Mouse (Mus musculus) midbrain, embryonic 14.5 days (tissue): ENCODE data around the gene Oit1. TPM values are rescaled to one million over a fixed set of nuclear protein-coding genes. Genes with fewer than 3 reads are reported as not detected.

Experiments
- ATAC-seq: fragments of 200-750 bp; cut with Nextera tagmentation; 2 replicates; pipeline ENCODE4 v1.8.0; 2017; ENCODE audit warnings: moderate number of reproducible peaks, moderate library complexity; ENCODE audit not compliant: low FRiP score, low TSS enrichment
- DNase-seq: peaks from one replicate; pipeline ENCODE4 v3.0.0-alpha.2; 2015
- H3K27ac ChIP-seq: fragments of 300-500 bp; sonication (generic); replicated peaks from 2 replicates; pipeline ENCODE4 v1.5.1; 2014; ENCODE audit warnings: mild to moderate bottlenecking, low read depth, low read length, moderate library complexity
- H3K27me3 ChIP-seq: fragments of 300-500 bp; sonication (generic); 2 replicates; pipeline ENCODE4 v1.6.1; 2014; ENCODE audit warnings: low read length, control low read depth, mixed read lengths; ENCODE audit not compliant: control insufficient read depth, insufficient read depth
- H3K36me3 ChIP-seq: fragments of 300-500 bp; sonication (generic); 2 replicates; pipeline ENCODE4 v1.6.1; 2014; ENCODE audit warnings: low read length, control low read depth; ENCODE audit not compliant: control insufficient read depth, insufficient read depth
- H3K4me1 ChIP-seq: fragments of 300-500 bp; sonication (generic); 2 replicates; pipeline ENCODE4 v1.6.1; 2014; ENCODE audit warnings: mild to moderate bottlenecking, antibody characterized with exemption, low read length, control low read depth; ENCODE audit not compliant: control insufficient read depth, insufficient read depth
- H3K4me2 ChIP-seq: fragments of 300-500 bp; sonication (generic); 2 replicates; pipeline ENCODE4 v1.6.1; 2014; ENCODE audit warnings: mild to moderate bottlenecking, low read length, moderate library complexity
- H3K4me3 ChIP-seq: fragments of 300-500 bp; sonication (generic); replicated peaks from 2 replicates; pipeline ENCODE4 v1.5.1; 2014; ENCODE audit warnings: low read depth, low read length
- H3K9ac ChIP-seq: fragments of 300-500 bp; sonication (generic); replicated peaks from 2 replicates; pipeline ENCODE4 v1.6.1; 2014; ENCODE audit warnings: mild to moderate bottlenecking, low read length, moderate library complexity
- H3K9me3 ChIP-seq: fragments of 300-500 bp; sonication (generic); 2 replicates; pipeline ENCODE4 v1.6.1; 2016; ENCODE audit warnings: low read length, control low read depth, mixed read lengths; ENCODE audit not compliant: control insufficient read depth
- WGBS: fragments of 180-500 bp; shearing (Covaris S2); extraction: QIAGEN DNeasy Blood & Tissue Kit; methylation state at CpG from one replicate; pipeline ENCODE4 v1.1.7; 2014; 5-methylcytosine and 5-hydroxymethylcytosine counted together
- polyA plus RNA-seq: library from polyadenylated mRNA; unstranded; fragments of >200 nt; fragmentation: Nextera tagmentation; extraction: Ambion mirVana; gene quantifications from 2 replicates; pipeline ENCODE4 v1.2.1, GENCODE M21; 2014

Gene Oit1
- 0.18 TPM in 1 of 2 replicates, not detected in the other for polyA plus RNA-seq

- no peak for DNase-seq
- Histone ChIP-seq H3K27me3 (no peaks in the 10 kb centered on the region), H3K9ac (no peak within 1 kb of the TSS), H3K27ac (no peak within 1 kb of the TSS), H3K4me1 (no peaks in the 10 kb centered on the region), H3K4me3 (no peak within 1 kb of the TSS), H3K4me2 (no peak within 1 kb of the TSS), H3K9me3 (no peaks in the 10 kb centered on the region), H3K36me3 (no peaks in the 10 kb centered on the region)
- ATAC-seq = no peak
- 54% methylated on average over 8 of the region's 8 CpGs for WGBS
These were observed at the start of gene Oit1 for GRCm38 (mm10) chr14:8378685-8379313. Oit1 (minus strand) TSS chr14:8378754.

GRCm38 (mm10) chr14:8422833-8423232 is 44.3 kb upstream of the Oit1 start:
- ATAC-seq (no peak), DNase-seq (peak; percentile 54)
- Histone ChIP-seq H3K4me2 (no peak overlapping the region), H3K9me3 (no peaks in the 10 kb centered on the region), H3K27me3 (no peaks in the 10 kb centered on the region), H3K27ac (no peak overlapping the region), H3K9ac (no peak overlapping the region), H3K36me3 (no peaks in the 10 kb centered on the region), H3K4me1 (peaks cover 11% of the 10 kb centered on the region; the same call in 1 of the 2 replicates), H3K4me3 (no peak overlapping the region)
- WGBS = 50% methylated on average over 3 of the region's 3 CpGs

GRCm38 (mm10) chr14:8421199-8421787 is 42.7 kb upstream of the Oit1 start:
- no peak for ATAC-seq
- Histone ChIP-seq H3K4me1 (peaks cover 11% of the 10 kb centered on the region; the same call in 1 of the 2 replicates), H3K27ac (no peak overlapping the region), H3K4me2 (0 out of 2 replicates have a peak overlapping the region, but pooled peaks have one; percentile 3), H3K27me3 (no peaks in the 10 kb centered on the region), H3K4me3 (no peak overlapping the region), H3K9me3 (no peaks in the 10 kb centered on the region), H3K9ac (no peak overlapping the region), H3K36me3 (no peaks in the 10 kb centered on the region)
- DNase-seq = peak; percentile 22
- WGBS = 24% methylated on average over 10 of the region's 10 CpGs

- WGBS = 66% methylated on average over 3 of the region's 3 CpGs
- ATAC-seq (no peak), DNase-seq (no peak)
- no peaks in the 10 kb centered on the region for H3K27me3 ChIP-seq
- H3K4me2 ChIP-seq = no peak overlapping the region
- H3K4me3 ChIP-seq = no peak overlapping the region
- H3K9me3 ChIP-seq = no peaks in the 10 kb centered on the region
- peaks cover 11% of the 10 kb centered on the region; the same call in 1 of the 2 replicates for H3K4me1 ChIP-seq
- H3K36me3 ChIP-seq = no peaks in the 10 kb centered on the region
- H3K27ac ChIP-seq = no peak overlapping the region
- H3K9ac ChIP-seq = no peak overlapping the region
These were observed 40.1 kb upstream of the Oit1 start for GRCm38 (mm10) chr14:8418610-8419009.

GRCm38 (mm10) chr14:8405946-8406345 is 27.4 kb upstream of the Oit1 start:
- WGBS = 76% methylated on average over 6 of the region's 6 CpGs
- Histone ChIP-seq H3K27ac (no peak overlapping the region), H3K4me2 (no peak overlapping the region), H3K36me3 (no peaks in the 10 kb centered on the region), H3K4me3 (no peak overlapping the region), H3K9ac (no peak overlapping the region), H3K4me1 (no peaks in the 10 kb centered on the region), H3K9me3 (no peaks in the 10 kb centered on the region), H3K27me3 (no peaks in the 10 kb centered on the region)
- DNase-seq (no peak), ATAC-seq (no peak)

- ATAC-seq (no peak), DNase-seq (no peak)
- no peaks in the 10 kb centered on the region for H3K27me3 ChIP-seq
- no peak overlapping the region for H3K27ac ChIP-seq
- no peaks in the 10 kb centered on the region for H3K4me1 ChIP-seq
- no peak overlapping the region for H3K4me2 ChIP-seq
- H3K4me3 ChIP-seq = no peak overlapping the region
- no peaks in the 10 kb centered on the region for H3K36me3 ChIP-seq
- no peaks in the 10 kb centered on the region for H3K9me3 ChIP-seq
- WGBS = 75% methylated on average over 3 of the region's 3 CpGs
- no peak overlapping the region for H3K9ac ChIP-seq
These were observed 24.8 kb upstream of the Oit1 start for GRCm38 (mm10) chr14:8403310-8403709.

GRCm38 (mm10) chr14:8398507-8398906 is 20.0 kb upstream of the Oit1 start:
- Histone ChIP-seq H3K4me2 (no peak overlapping the region), H3K4me3 (no peak overlapping the region), H3K27me3 (no peaks in the 10 kb centered on the region), H3K9ac (no peak overlapping the region), H3K4me1 (no peaks in the 10 kb centered on the region), H3K27ac (no peak overlapping the region), H3K9me3 (no peaks in the 10 kb centered on the region), H3K36me3 (no peaks in the 10 kb centered on the region)
- no peak for DNase-seq
- ATAC-seq = no peak

GRCm38 (mm10) chr14:8395690-8396287 is 17.2 kb upstream of the Oit1 start:
- no peak overlapping the region for H3K27ac ChIP-seq
- H3K4me2 ChIP-seq = no peak overlapping the region
- no peaks in the 10 kb centered on the region for H3K36me3 ChIP-seq
- no peaks in the 10 kb centered on the region for H3K27me3 ChIP-seq
- H3K9ac ChIP-seq = no peak overlapping the region
- no peaks in the 10 kb centered on the region for H3K9me3 ChIP-seq
- H3K4me3 ChIP-seq = no peak overlapping the region
- no peaks in the 10 kb centered on the region for H3K4me1 ChIP-seq
- DNase-seq (no peak), ATAC-seq (no peak)
- WGBS = 88% methylated on average over 7 of the region's 7 CpGs
